Mouse (Mus musculus) megakaryocyte, embryonic 14.5 days (primary cell): ENCODE results near the gene Sox9.

Source experiments
- FLI1 ChIP-seq: IDR thresholded peaks from 2 replicates; pipeline ENCODE4 v1.6.1; 2012; ENCODE audit warnings: low read length, inconsistent platforms, mixed read lengths
- GATA1 ChIP-seq: IDR thresholded peaks from 3 replicates; pipeline ENCODE4 v1.6.1; 2012; ENCODE audit warnings: mixed read lengths, low read length, inconsistent platforms, borderline replicate concordance

- TF ChIP-seq GATA1 (no peak), FLI1 (no peak)
Measured at GRCm38 (mm10) chr11:112824146-112824545, 42.1 kb downstream of the Sox9 start.
